Mouse (Mus musculus) heart, adult 2 months (tissue): ENCODE measurements at regions not wholly inside any gene's neighbourhood (a gene's known extent, or its start where the extent isn't known, plus 50 kb on each side); places are given as distances from the start of the nearest gene placed in this dataset.
A peak's percentile ranks its signal among the peaks of the same experiment; 100 is the strongest.

Experiments
- CTCF ChIP-seq: fragments of 200-600 bp; IDR thresholded peaks from 2 replicates; pipeline ENCODE4 v1.8.1; 2022; ENCODE audit warnings: antibody characterized with exemption, mild to moderate bottlenecking, moderate library complexity
- POLR2A ChIP-seq: fragments of 200-500 bp; IDR thresholded peaks from 2 replicates; pipeline ENCODE4 v1.6.1; 2011; ENCODE audit warnings: mild to moderate bottlenecking, low read depth, low read length, control low read depth; ENCODE audit not compliant: insufficient read depth

- TF ChIP-seq CTCF (peak; percentile 57), POLR2A (no peak)
These were observed 119.6 kb upstream of the Klf4 start for GRCm38 (mm10) chr4:55651811-55652410.
